Mouse (Mus musculus) cerebellum, adult 11 months (tissue): ENCODE data around the gene Gm10961.

Source experiments
- DNase-seq: peaks from one replicate; pipeline ENCODE4 v3.0.0; 2022

Gene Gm10961

DNA sequence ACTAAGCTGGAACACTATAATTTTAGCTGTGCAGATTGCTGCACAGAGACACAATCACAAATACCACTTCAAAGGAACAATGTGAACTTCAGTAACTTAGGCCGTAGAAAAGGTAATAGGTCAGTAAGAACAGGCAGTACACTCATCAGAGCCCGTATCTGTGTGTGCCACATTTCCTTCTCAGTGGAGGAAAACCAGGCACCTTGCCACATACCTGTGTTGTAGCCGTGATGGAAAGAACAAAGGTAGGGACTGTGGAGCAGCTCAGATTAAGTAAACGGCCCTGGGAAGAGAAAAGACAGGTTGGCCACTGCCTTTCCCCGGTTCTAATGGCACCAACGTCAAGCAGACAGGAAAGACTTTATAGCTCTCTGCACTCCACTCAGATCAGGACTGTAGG is 36.3 kb downstream of the Gm10961 start:
- DNase-seq, result no peak

DNA sequence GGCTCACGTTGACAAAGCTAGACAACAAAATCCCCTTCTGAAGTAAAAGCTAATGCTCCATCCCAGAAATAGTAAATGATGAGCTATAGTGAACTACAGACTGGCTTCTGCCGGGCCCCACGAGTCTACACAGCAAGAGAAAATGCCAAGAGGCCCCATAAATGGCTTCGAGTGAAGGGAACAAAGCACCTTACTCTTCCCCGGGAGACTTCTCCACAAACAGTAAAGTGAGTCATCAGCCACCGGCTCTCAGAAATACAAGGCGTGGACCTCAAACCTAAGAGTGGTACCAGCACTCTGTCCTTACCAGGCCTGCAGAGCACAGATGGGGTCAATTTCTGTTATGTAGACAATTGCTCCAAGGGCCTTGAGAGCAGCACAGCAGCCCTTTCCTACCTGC is 37.7 kb downstream of the Gm10961 start:
- DNase-seq, result no peak

- DNase-seq, result no peak
Observed at GRCm38 (mm10) chr3:107670500-107670899, 39.4 kb downstream of the Gm10961 start.

DNA sequence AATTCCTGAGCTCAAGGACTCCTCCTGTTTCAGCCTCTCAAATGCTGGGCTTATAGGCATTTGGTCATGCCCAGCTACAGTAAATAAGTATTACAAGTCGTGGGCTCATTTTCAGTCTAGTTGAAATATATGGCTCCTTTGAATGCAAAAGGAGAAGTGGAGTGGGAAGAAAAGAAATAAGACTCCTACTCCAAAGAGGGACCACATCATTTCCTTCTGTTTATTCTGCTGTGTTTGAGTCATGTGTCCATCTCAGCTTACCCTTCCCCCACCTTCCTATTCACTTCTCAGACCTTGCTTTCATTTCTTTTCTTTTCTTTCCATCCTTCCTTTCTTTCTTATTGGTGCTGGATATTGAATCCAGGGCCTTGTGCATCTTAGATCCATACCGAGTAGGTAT is 40.4 kb downstream of the Gm10961 start:
- no peak for DNase-seq

- DNase-seq, result no peak
Observed at GRCm38 (mm10) chr3:107680790-107681576, 49.9 kb downstream of the Gm10961 start.
